Mouse (Mus musculus): ENCODE measurements around the gene Gne.

Gene Gne

DNA sequence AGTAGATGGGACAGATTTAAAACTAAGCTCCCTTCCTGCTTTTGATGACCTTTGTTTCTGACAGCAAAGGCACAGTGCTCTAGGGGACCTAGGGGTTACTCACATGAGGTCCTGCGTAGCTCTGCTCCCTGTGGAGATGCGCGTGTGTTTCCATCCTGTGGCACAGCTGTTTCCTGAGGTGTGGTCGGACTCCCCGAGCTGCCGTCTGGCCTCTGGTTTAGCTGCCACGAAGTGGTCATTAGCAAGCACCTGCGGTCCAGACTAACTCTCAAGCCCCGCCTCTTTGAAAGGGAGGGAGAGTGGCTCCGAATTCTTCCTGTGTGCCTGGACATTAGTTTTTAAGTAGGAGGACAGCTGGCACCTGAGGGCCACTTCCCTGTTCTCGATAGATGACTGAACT lies at the start of gene Gne:
Gne (minus strand) TSS at position 233 of the 400 bp plus-strand sequence.
- DNase-seq, result peak; percentile 51

DNA sequence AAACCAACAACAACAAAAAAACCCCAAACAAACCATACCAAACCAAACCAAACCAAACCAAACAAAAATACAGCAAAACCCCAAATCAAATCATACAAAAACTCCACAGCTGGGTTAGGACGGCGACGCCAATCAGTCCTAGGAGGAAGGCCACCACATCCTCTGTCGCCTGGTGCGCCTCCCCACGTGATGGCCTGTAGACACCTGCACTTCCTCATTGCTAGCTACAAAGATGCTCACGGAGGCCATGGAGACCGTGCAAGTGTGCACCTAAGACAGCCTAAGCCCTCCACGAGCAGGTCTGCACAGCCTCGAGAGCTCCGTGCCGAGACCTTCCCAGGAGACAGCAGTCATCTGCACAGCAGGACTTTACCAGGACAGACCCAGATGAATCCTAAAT lies 42.8 kb upstream of the Gne start:
- no peak for DNase-seq

DNA sequence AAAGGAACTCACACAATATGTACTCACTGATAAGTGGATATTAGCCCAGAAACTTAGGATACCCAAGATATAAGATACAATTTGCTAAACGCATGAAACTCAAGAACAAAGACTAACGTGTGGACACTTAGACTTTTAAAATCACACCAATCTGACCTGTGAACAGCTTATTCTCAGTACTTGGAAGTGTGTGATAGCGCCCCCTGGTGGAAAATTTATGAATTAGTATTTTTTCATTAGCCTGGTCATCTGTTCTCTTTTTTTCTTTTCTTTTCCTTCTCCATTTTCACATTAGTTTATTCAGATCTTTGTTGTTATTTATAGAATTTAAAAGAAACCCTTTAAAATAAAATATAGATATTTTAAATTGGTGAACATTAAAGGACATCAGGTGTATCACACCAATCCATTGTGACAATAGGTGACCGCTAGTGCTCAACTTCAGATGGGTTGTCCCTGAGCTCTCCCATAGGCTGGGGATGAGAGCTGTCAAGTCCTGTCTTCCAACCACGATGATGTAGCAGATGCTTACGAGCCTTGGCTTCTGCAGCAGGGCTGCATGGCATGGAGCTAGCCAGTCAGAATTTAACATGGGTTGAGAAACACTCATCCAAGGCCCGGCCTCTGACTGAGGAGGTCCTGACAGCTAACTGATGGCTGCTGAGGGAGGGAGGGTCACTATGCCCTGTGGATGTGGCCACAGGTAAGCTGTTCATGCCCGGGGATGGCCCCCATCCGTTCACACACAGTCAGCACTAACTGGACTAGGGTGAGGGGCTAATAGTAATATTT lies 35.6 kb upstream of the Gne start:
- DNase-seq, result no peak

DNA sequence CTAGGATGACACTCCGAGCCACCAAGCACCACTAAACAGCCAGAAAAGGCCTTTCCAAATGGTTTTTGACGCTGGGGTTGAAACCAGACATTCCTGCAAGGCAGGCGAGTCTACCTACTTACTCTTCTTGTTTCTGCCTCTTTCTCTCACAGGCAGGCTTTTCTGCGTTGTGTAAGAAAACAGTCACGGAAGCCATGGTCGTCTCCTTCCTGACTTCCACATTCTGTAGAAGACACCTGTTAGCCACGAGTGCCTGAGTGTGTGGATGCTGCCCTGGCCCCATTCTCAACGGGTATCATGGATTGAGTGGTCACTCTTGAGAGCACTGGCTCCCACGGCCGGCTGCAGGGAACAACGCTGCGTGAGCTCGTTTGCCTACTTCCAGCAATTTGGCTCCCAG lies 31.1 kb upstream of the Gne start:
- DNase-seq, result no peak

DNA sequence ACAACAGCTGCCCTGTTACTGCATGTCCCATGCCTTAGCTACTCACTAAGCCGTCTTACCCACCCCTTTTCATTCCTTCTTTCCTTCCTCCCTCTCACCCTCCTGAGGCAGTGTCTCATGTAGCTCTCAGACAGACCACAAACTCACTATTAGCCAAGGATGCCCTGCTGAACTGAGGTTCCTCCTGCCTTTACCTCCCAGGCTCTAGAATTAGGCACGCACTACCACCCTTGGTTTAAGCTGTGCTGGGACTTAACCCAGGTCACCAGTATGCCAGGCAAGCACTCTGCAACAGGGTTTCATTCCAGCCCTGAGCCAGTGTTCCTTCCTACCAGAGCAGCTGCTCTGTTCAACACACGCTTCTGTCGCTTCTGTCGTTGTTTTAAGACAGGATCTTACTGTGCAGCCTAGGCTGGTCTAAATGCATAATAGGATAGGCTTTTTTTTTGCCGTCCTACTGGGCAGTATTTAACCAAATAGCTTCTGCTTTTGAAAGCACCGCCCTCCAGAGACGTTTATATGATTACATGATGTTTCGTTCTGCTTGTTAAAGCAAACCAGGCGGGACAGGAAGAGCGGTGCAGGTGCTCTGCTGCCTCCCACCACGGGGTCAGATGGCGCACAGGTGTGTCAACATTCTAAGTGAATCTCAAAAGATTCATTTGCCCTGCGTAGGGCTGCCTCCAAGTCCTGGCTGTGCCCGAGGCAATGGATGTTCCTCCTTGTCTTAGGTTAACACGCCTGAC lies 29.6 kb upstream of the Gne start:
- no peak for DNase-seq

DNA sequence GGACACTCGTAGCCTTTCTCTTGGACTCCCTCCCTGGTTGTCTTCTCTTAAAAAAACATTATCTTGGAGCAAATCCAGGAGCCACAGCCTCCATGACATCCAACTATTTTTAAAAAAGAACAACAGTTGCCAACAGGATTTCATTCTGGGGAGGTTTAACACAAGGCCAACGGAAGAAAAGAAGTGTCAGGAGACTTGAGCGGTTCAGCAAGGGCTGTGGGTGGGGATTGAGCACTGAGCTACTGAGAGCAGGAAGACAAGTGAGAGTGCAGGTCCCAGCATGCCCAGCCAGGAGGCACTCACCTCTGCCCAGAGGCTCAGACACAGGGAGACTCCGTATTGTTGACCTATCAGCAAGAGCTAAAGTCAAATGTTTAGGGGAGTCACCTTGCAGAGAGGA lies 28.8 kb upstream of the Gne start:
- no peak for DNase-seq

DNA sequence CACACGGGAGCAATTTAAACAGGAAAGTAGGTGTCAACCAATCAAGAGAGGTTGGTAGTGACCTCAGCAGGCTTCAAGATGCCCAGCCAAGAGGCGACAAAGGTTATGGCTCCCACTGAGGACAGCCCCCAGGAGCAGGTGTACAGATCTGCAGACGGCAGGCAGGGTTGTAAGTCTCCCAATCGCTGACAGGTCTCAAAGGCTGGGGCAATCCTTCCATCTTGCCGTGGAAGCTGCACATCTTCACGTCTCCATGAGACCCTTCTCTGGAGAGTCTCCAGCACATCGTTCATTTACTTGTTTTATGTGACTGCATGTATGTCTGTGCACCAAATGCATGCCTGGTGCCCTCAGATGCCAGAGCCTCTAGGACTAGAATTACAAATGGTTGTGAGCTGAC lies 26.8 kb upstream of the Gne start:
- DNase-seq, result no peak

DNA sequence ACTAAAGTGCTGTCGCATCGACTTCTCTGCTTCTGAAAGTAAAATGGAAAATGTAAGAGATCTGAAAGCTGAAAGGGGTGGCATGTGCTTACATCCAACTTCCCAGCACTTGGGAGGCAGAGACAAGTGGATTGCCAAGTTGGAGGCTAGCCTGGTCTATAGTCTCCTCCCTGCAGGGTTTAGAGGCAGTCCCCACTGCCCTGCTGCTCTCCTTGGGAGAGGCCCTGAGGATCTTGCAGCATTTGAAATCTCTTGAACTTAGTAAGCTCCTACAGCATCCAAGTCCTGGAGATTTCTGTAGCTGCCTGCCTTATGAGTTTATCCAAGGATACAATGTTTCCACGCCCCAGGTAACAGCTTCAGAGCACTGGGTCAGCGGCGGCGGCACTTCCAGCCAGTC lies 24.3 kb upstream of the Gne start:
- DNase-seq, result no peak

DNA sequence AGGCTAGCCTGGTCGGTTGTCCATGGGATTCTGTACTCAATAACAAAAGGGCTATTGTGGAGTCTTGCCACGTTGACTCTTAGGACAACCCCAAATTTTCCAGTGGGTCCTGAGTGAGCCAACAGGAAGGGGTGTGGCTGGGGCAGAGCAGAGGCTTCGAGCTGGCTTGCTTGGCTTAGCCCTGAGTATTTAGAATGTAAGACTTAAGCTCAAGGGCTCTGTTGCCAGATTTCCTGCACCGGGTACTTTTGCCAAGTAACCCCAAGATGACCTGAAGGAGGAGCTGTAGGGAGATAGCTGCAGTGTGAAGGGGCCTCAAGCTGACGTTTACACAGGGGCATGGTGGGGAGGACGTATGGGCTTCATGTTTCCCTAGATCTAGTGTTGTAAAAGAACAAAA lies 23.4 kb upstream of the Gne start:
- DNase-seq, result no peak

DNA sequence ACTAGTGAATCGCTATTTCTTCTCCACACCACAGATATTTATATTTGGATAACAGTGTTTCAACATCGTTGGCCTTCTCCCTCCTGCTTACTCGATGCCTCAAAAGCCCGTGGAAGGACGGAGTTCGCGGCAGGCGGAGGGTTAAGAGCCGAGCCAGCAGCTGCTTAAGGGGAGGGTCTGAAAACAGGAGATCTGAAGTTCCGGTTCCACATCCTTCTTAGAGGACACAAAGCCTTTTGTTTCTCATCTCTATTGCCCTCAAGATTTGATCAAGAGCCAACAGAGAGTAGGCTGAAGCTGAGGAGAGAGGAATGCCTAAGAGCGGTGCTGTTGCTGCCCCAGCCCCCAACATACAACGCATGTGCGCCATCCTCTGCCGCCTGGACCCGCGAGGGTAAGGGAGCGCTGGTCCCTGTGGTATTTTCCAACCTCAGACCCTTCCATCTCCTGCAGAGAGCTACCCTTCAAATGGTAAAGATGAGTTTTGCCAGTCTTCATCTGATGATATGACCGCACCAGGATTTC lies 22.4 kb upstream of the Gne start:
- DNase-seq, result no peak

DNA sequence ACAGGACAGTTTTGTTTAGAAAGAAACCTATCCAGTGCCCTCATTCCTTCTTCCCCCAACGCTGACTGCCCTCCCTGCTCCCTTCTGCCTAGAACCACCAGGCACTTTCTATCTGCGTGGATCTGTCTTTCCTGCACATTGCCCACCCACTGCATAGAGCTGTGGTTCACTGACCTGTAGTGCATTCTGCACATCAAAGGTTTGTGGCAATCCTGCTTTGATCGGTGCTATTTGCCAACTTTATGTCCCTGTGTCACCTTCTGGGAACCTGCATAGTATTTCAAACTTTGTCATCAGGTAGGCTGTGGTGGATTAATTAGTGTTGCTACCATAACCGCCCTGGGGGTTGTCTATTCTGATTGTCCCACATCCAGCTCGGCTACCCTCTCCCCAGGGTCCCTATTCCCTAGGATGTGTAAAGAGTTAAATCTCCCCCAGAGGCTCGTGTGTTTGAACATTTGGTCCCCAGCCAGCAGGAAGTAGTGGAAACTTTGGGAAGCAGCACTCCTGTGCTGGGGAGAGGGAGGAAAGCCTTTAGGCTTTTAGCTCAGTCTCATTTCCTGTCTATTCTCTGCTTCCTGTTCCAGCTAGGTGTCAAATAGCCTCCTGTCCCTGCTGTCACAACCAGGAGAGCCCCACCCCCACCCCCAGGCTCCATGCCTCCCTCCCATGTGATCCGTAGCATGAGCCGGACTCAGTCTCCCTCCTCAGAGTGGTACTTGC lies 20.4 kb upstream of the Gne start:
- no peak for DNase-seq

DNA sequence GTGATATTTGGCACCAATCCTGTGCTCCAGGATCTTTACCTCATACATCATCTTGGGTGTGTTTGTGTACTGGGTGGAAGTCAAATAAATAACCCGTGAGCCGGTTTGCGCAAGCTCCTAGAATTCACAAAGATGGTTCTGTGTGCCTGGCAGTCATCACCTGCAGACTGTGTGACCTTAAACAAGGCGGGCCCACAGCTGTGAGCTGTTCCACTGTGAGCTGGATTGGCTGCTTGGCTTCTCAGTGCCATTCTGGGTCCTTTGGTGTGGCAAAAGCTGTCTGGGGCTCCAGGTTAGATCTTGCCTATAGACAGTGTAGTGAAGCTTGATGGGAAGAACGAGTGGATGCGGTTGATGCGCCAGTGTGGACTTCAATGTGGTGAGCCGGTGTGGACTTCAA lies 19.6 kb upstream of the Gne start:
- no peak for DNase-seq

DNA sequence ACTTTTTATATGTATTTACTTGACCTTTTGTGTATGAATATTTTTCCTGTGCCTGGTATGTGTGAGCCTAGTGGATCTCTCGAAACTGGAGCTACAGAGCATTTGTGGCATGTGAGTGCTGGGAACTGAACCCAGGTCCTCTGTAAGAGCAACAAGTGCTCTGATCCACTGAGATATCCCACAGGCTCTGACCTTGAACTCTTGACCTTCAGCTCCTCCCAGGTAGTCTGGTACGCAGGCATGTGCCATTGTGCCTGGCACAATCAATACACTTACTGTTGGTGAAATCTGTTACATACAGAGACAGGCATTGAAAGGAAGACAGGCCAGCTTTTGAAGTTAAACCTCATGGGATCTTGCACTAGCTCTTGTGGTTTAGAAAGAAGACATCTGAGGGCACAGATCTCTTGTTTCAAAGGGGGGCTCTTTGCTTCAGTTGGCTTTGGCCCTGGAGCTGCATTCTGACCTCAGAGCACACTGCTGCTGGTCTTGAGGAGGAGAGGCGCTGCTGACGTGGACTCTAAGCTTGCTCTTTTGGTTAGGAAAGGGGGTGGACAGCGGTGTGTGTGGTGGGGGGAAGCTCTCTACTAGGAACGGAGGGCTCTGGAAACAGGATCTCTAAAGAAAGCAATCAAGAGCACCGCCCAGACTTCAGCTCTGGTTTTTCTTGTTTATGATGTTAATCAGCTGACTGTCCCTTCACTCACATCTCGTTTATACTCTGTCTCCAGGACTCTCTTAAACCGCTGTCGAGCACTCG lies 13.8 kb upstream of the Gne start:
- DNase-seq, result no peak

DNA sequence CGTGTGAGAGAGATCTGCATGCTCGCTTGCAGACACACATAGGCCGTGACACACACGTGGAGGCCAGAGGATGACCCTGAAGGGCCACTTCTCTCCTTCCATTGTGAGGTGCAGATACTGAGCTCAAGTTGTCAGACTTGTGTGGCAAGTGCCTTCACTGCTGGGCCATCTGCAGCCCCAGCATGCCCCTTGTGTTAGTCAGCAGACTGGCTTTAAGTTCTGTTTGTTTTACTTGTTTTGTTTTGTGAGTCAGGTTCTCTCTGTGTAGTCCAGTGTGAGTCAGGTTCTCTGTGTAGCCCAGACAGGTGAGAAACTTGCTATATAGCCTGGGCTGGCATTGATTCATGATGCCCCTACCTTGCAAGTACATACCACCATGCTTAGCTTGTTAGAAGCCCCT lies 10.5 kb upstream of the Gne start:
- no peak for DNase-seq

DNA sequence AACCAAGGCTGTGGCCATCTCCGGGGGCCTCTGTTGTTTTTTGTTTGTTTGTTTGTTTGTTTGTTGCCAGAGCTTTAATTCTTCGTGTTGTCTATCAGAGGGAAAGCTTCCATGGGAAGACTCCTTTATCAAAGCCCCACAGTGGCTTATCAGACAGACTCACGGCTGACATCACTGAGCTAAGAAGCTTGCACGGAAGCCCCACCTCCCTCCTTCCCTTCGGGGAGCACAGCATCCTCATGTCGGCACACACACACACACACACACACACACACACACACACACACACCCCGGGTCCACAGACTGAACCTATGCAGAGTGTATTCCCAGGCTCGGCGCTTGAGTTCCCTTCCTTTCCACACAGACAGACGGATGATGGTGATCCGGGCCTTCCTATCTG lies 8.4 kb upstream of the Gne start:
- no peak for DNase-seq

DNA sequence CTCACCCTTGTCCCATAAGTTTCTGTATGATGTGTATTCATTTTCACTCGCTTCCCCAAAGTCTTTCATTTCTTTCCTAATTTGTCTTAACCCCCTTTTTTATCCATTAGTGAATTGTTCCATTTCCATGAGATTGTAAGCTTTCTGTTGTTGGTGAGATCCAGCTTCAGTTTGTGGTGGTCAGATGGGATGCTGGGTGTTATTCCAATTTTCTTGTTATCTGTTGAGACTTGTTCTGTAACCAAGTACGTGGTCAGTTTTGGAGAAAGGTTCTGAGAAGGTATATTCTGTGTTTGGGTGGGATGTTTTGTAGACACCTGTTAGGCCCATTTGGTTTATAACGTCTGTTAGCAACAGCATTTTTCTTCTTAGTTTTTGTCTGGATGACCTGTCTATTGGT lies 1.6 kb upstream of the Gne start:
- DNase-seq, result no peak

DNA sequence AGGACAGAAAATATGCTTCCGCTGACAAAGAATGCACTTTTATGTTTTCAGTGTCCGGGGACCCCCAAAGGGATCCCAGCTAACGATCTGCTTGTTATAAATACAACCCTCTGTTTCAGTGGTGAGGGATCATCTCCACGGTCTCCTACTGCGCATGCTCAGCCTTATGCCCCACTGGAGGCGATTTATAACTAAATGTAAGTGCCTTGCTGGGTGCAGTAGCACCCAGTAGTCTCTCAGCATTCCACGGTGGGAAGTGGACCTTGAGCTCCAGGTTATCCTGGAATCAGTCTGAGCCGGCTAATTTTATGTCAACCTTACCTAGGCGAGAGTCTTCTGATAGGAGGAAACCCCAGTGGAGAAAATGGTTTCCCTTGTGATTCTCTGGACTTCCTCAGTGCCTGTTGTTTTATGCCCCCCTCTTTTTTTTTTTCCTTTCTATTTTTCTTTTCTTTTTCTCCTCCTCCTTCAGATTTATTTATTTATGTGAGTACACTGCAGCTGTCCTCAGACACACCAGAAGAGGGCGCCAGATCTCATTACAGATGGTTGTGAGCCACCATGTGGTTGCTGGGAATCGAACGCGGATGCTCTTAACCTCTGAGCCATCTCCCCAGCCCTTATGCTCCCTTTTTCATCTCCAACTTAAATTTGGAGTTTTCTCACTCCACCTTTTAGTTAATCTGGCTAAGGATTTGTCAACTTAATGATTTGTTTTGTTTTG lies 787 bp upstream of the Gne start:
- DNase-seq, result no peak

DNA sequence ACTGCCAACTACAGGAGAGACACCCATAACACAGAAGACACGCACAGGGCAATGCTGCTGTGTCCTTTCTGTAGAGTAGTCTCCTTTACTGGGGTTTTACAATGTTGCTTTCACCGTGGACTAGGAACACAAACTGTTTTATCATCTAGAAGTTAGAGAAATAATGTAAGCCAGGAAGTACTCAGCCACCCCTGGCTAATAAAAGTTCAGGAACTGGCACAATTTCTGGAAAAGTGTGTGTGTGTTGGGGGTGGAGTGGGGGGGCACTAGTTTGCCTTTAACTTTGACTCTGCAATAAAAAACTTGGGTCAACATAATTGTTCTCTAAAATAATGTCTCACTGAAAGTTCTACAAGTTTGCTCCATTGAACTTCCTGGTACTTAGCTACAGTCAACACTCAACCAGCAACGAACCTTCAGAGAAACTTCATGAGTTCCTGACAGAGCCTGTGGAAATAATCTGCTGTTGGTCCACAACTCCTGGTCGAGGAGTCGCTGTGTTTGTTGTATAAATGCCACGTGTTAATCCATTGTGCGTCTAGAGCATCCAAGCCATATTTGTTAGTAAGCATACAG lies 5.5 kb downstream of the Gne start:
- no peak for DNase-seq

DNA sequence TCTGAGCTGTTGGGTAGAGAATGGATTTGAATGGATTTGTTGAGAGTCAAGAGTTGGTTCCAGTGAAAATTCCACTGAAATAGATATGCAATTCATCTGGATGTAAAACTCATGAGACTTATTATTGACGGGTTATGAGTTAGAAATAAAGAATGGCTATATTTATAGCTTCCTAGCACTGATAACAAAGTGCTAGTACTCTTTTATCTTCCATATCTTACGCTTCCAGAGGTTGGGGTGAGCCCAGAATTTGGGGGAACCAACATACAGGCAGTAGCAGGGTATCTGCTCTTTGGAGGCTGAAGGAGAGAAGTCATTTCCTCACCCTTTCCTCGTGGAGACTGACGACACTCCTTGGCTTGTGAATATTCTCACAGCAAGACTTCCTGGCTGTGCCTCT lies 9.6 kb downstream of the Gne start:
- no peak for DNase-seq

DNA sequence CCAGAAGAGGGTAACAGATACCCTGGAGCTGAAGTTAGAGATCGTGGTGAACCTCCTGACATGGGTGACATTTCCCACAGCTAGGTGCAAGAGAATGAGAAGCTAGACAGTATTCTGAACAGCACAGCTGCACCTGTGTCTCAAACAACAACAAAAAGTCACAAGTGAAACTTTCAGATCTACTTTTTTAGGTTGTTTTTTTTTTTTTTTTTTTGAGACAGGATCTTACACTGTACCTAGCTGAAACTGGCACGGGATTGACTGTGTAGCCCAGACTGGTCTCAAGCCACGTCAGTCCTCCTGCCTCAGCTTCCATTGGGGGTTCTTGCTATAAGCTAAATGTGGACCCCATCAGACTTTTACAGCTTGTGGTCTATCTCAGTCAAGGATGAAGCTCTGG lies 10.2 kb downstream of the Gne start:
- no peak for DNase-seq

DNA sequence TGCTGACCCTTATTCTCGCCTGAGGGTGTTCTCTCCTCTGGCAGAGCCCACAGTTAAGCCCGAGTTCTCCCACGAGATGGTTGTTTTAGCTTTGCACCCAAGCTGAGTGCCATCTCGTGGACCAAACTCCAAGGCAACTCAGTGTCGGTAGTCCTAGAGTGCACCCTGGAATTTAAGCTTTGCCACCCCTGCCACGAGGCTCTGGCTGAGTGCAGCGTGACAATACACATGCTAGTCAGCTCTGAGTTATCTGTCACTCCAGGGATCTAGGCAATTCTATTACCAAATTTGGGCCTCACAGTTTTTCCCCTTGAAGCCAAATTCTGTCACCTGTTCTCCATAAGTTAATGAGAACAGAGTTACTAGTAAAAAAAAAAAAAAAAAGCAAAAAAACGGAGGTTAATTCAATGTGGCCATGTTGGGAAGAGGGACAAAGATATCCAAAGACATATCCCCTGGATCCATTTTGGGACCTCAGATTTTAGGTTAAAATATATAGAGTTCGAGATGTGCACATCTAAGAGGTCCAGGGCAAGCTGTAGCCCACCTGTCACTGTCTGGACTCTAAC lies 11.0 kb downstream of the Gne start:
- no peak for DNase-seq

All from kidney, adult 18-20 months (tissue).